Mouse (Mus musculus): ENCODE results near the gene Ncln.

DNA sequence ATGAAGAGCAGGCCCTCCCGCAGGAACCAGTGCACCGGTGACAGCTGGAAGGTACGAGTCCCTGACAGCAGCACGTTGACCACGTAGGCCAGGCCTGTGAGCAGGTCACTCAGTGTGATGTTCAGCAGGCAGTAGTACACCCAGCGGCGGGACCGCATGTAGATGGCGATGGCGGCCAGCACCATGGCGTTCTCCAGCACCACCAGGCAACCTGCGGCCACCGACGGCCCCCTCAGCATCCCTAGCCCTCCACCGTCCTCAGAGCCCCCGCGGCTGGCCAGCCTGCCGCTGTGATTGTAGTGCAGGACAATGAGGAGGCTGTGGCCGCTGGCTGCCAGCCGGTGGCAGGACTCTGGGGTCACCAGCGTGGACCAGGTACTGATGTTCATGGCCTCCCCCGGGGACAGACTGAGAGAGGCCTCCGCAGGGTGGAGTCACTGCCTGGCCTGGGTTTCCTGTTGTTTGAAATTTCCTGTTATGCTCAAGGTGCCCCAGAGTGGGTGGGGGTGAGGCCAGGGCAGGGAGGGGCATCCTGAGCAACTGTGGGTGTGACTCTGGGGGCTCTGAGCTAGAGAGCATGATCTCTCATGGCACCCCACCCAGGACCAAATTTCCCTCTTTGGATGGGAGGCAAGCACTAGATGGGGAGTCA lies 3.2 kb upstream of the Ncln start:
- TF ChIP-seq CTCF (conservative IDR thresholded peaks at IDR 0.05; ENCODE audit: low read length): no peak
- no peak for TF ChIP-seq POU5F1 (IDR thresholded peaks at IDR 0.05; ENCODE audit: borderline replicate concordance, low read length)
- TF ChIP-seq NANOG (IDR thresholded peaks at IDR 0.05; ENCODE audit: borderline replicate concordance, low read length): no peak

Data from E14TG2a.4 (cell line).